Mouse (Mus musculus) liver, adult 2 months (tissue): ENCODE results near the gene Tfpi.

Experiments used
- CTCF ChIP-seq: fragments of 200-500 bp; IDR thresholded peaks from 2 replicates; pipeline ENCODE4 v1.5.1; 2011; ENCODE audit warnings: low read depth, low read length, control low read depth
- POLR2A ChIP-seq: fragments of 200-500 bp; IDR thresholded peaks from 2 replicates; pipeline ENCODE4 v1.6.1; 2011; ENCODE audit warnings: low read length, control low read depth; ENCODE audit not compliant: insufficient read depth; ENCODE audit errors: extremely low read depth

DNA sequence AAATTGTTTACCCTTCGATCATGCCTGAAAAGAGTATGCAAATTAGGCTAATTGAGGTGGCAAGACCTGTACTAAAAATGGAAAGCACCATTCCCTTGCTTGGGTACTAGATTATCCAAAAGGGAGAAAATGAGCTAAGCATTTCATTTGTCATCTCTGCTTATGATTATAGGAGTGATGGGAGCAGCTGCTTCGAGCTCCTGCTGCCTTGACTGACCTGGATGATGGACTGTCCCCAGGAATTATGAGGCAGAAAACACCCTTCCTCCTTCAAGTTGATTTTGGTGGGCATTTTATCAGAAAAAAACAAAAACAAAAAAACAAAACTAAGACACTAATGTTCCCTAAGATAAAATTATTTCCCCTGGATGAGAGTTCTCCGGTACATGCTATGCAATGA, 18.5 kb upstream of the Tfpi start:
- TF ChIP-seq CTCF (no peak), POLR2A (no peak)
